Mouse (Mus musculus) CH12.LX (cell line): ENCODE results near the gene Arhgap42. TPM values are rescaled to one million over a fixed set of nuclear protein-coding genes. Genes with fewer than 3 reads are reported as not detected.

ENCODE experiments used
- DNase-seq: peaks from one replicate; pipeline ENCODE4 v3.0.0-alpha.2; 2013; ENCODE audit errors: extremely low read depth
- H3K27ac ChIP-seq: 2 replicates; pipeline ENCODE4 v1.5.1; 2012; ENCODE audit warnings: low read depth, mild to moderate bottlenecking, control low read depth, moderate library complexity; ENCODE audit not compliant: insufficient read depth
- H3K27me3 ChIP-seq: replicated peaks from 2 replicates; pipeline ENCODE3; 2012; ENCODE audit warnings: inconsistent platforms
- H3K36me3 ChIP-seq, 2 experiments: replicated peaks in 1 of 2; 2 replicates each; pipeline versions ENCODE3 to v1.6.1; 2012; ENCODE audit warnings: inconsistent platforms in 1 of 2, low read length in 1 of 2, mild to moderate bottlenecking in 1 of 2, mixed read lengths in 1 of 2, moderate library complexity in 1 of 2; ENCODE audit not compliant: control insufficient read depth in 1 of 2, insufficient read depth in 1 of 2
- H3K4me1 ChIP-seq, 2 experiments: 2 replicates each; pipeline ENCODE4 v1.6.1; 2012; ENCODE audit warnings: inconsistent platforms in 1 of 2, moderate library complexity in 1 of 2; ENCODE audit not compliant: insufficient read depth in 2 of 2, control insufficient read depth in 1 of 2
- H3K4me2 ChIP-seq: 2 replicates; pipeline ENCODE4 v1.6.1; 2012; ENCODE audit warnings: low read depth, mild to moderate bottlenecking, control low read depth; ENCODE audit not compliant: poor library complexity, insufficient read depth, severe bottlenecking
- H3K4me3 ChIP-seq, 3 experiments: fragments of 150-350 bp in 1 of 3; sonication (generic) in 1 of 3; replicated peaks in 1 of 3; 2 replicates each; pipeline versions ENCODE3 to v1.5.1; 2011 to 2012; ENCODE audit warnings: low read depth in 2 of 3, low read length in 2 of 3, mild to moderate bottlenecking in 2 of 3, moderate library complexity in 2 of 3, control low read depth in 1 of 3, improper control_type of control experiment in 1 of 3, inconsistent platforms in 1 of 3, mixed read lengths in 1 of 3; ENCODE audit not compliant: poor library complexity in 1 of 3
- H3K79me2 ChIP-seq: replicated peaks from 2 replicates; pipeline ENCODE4 v1.6.1; 2012; ENCODE audit warnings: mild to moderate bottlenecking, moderate library complexity; ENCODE audit not compliant: control insufficient read depth, poor library complexity, insufficient read depth, severe bottlenecking; ENCODE audit errors: extremely low read depth
- H3K9ac ChIP-seq: 2 replicates; pipeline ENCODE4 v1.6.1; 2012; ENCODE audit warnings: low read depth, mild to moderate bottlenecking, control low read depth, moderate library complexity; ENCODE audit not compliant: insufficient read depth
- H3K9me3 ChIP-seq: replicated peaks from 2 replicates; pipeline ENCODE3; 2012; ENCODE audit warnings: low read length, inconsistent platforms, mixed read lengths
- BHLHE40 ChIP-seq: IDR thresholded peaks from 2 replicates; pipeline ENCODE4 v1.6.1; 2011; ENCODE audit warnings: mild to moderate bottlenecking, low read depth, low read length, improper control_type of control experiment
- ELF1 ChIP-seq: IDR thresholded peaks from 2 replicates; pipeline ENCODE4 v1.6.1; 2014; ENCODE audit warnings: low read depth, mild to moderate bottlenecking, inconsistent platforms, low read length, improper control_type of control experiment
- ETS1 ChIP-seq: conservative IDR thresholded peaks from 2 replicates; pipeline ENCODE4 v1.6.1; 2012; ENCODE audit warnings: low read depth, mild to moderate bottlenecking, inconsistent platforms, low read length, improper control_type of control experiment, moderate library complexity
- GABPA ChIP-seq: IDR thresholded peaks from 2 replicates; pipeline ENCODE4 v1.6.1; 2012; ENCODE audit warnings: low read depth, low read length, improper control_type of control experiment, inconsistent platforms; ENCODE audit not compliant: insufficient replicate concordance
- JUND ChIP-seq: conservative IDR thresholded peaks from 2 replicates; pipeline ENCODE4 v1.6.1; 2011; ENCODE audit warnings: low read depth, low read length, improper control_type of control experiment
- KAT2A ChIP-seq: IDR thresholded peaks from 2 replicates; pipeline ENCODE4 v1.6.1; 2012; ENCODE audit warnings: low read length, improper control_type of control experiment, inconsistent platforms; ENCODE audit not compliant: insufficient replicate concordance
- MEF2A ChIP-seq: IDR thresholded peaks from 2 replicates; pipeline ENCODE4 v1.6.1; 2014; ENCODE audit warnings: low read depth, mild to moderate bottlenecking, inconsistent platforms, low read length, improper control_type of control experiment, borderline replicate concordance
- MXI1 ChIP-seq: IDR thresholded peaks from 2 replicates; pipeline ENCODE4 v1.6.1; 2011; ENCODE audit warnings: mild to moderate bottlenecking, low read depth, low read length, improper control_type of control experiment
- NELFE ChIP-seq: IDR thresholded peaks from 2 replicates; pipeline ENCODE4 v1.6.1; 2011; ENCODE audit warnings: low read depth, low read length, improper control_type of control experiment
- NRF1 ChIP-seq: IDR thresholded peaks from 2 replicates; pipeline ENCODE4 v1.6.1; 2014; ENCODE audit warnings: low read depth, mild to moderate bottlenecking, inconsistent platforms, low read length, improper control_type of control experiment, moderate library complexity
- POLR2AphosphoS2 ChIP-seq: IDR thresholded peaks from 2 replicates; pipeline ENCODE4 v1.6.1; 2011; ENCODE audit warnings: low read depth, low read length, improper control_type of control experiment
- RAD21 ChIP-seq: IDR thresholded peaks from 2 replicates; pipeline ENCODE4 v1.6.1; 2011; ENCODE audit warnings: low read depth, mild to moderate bottlenecking, low read length, improper control_type of control experiment, moderate library complexity
- RCOR1 ChIP-seq: conservative IDR thresholded peaks from 2 replicates; pipeline ENCODE4 v1.6.1; 2012; ENCODE audit warnings: low read depth, mild to moderate bottlenecking, inconsistent platforms, low read length, improper control_type of control experiment
- SMC3 ChIP-seq: IDR thresholded peaks from 2 replicates; pipeline ENCODE4 v1.6.1; 2011; ENCODE audit warnings: low read depth, low read length, improper control_type of control experiment
- UBTF ChIP-seq: IDR thresholded peaks from 2 replicates; pipeline ENCODE4 v1.6.1; 2012; ENCODE audit warnings: low read depth, mild to moderate bottlenecking, inconsistent platforms, low read length, improper control_type of control experiment, moderate library complexity
- USF2 ChIP-seq: conservative IDR thresholded peaks from 2 replicates; pipeline ENCODE4 v1.6.1; 2011; ENCODE audit warnings: low read depth, low read length, improper control_type of control experiment
- ZC3H11A ChIP-seq: IDR thresholded peaks from 2 replicates; pipeline ENCODE4 v1.6.1; 2012; ENCODE audit warnings: low read depth, mild to moderate bottlenecking, inconsistent platforms, low read length, improper control_type of control experiment
- ZKSCAN1 ChIP-seq: IDR thresholded peaks from 2 replicates; pipeline ENCODE4 v1.6.1; 2012; ENCODE audit warnings: low read depth, inconsistent platforms, low read length, improper control_type of control experiment, borderline replicate concordance
- ZMIZ1 ChIP-seq: IDR thresholded peaks from 2 replicates; pipeline ENCODE4 v1.6.1; 2012; ENCODE audit warnings: low read depth, mild to moderate bottlenecking, inconsistent platforms, low read length, improper control_type of control experiment
- dilution Hi-C: fragments of 300-500 bp; cut with MboI; formaldehyde crosslinking; loops from 2 replicates; pipeline ENCODE4 v1.14.3; 2020; ENCODE audit warnings: low sequenced_read_pairs; ENCODE audit not compliant: extremely low pct_unique_long_range_greater_than_20kb, extremely low pct_ligation_motif_present
- in situ Hi-C: fragments of 300-500 bp; cut with MboI; formaldehyde crosslinking; loops from 3 replicates; pipeline ENCODE4 v1.14.3; 2019; ENCODE audit warnings: low sequenced_read_pairs, low pct_ligation_motif_present, low pct_unique_long_range_greater_than_20kb, mixed read lengths
- polyA plus RNA-seq: library from polyadenylated mRNA; unstranded; fragments of >175 nt; gene quantifications from 2 replicates; pipeline ENCODE4 v1.2.1, GENCODE M21; 2012; ENCODE audit warnings: low read depth; ENCODE audit not compliant: insufficient read length
- total RNA-seq, 2 experiments: library from RNA; depleted of rRNA; stranded (reverse); fragments of 300-350 nt in 1 of 2; fragments of >200 nt in 1 of 2; gene quantifications; 2 replicates each; pipeline ENCODE4 v1.2.3; 2012 to 2014

Arhgap42 gene
- total and polyA plus RNA-seq, 3 experiments, result not detected

DNA sequence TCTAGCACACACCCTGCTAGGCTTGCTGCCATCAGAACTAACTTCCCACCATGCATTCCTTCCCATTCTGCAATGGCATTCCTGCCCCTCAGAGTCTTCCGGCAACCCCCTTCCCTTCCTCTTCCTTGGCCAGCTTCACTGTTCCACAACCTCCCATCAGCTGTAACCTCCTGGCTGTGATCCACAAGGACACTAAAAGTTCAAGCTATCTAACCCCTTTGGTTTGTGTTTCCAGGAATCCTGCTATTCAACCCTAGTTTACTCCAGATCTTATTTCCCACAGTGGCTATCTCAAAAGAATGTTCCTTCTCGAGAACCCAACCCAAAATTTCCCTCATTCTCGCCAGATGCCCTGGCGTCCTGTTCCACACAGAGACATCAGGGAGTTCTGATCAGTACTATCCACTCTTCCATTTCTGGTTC lies 73.2 kb downstream of the Arhgap42 start:
- peaks cover 15% of the 10 kb centered on the region for H3K9me3 ChIP-seq
- no peak overlapping the region for H3K9ac ChIP-seq
- no peak for DNase-seq
- in situ Hi-C loops (no loop called here), dilution Hi-C loops (no loop called here)
- TF ChIP-seq POLR2AphosphoS2, result no peak
- H3K4me1 ChIP-seq, result no peaks in the 10 kb centered on the region
- no peak overlapping the region for H3K27ac ChIP-seq
- H3K4me3 ChIP-seq, result no peak overlapping the region
- no peaks in the 10 kb centered on the region for H3K27me3 ChIP-seq
- no peaks in the 10 kb centered on the region for H3K36me3 ChIP-seq
- H3K79me2 ChIP-seq, result no peaks in the 10 kb centered on the region
- no peak overlapping the region for H3K4me2 ChIP-seq

- no peak for DNase-seq
- in situ Hi-C loops (no loop called here), dilution Hi-C loops (no loop called here)
- Histone ChIP-seq H3K4me3 (no peak overlapping the region), H3K9ac (no peak overlapping the region), H3K36me3 (no peaks in the 10 kb centered on the region), H3K27ac (no peak overlapping the region), H3K9me3 (peaks cover 8% of the 10 kb centered on the region), H3K4me1 (no peaks in the 10 kb centered on the region), H3K4me2 (no peak overlapping the region), H3K27me3 (no peaks in the 10 kb centered on the region), H3K79me2 (no peaks in the 10 kb centered on the region)
- TF ChIP-seq ZKSCAN1 (no peak), JUND (no peak), RCOR1 (no peak), NRF1 (no peak), USF2 (no peak), KAT2A (no peak), ZC3H11A (no peak), RAD21 (no peak), ETS1 (no peak), UBTF (no peak), ELF1 (no peak), SMC3 (no peak), MEF2A (no peak), NELFE (no peak), GABPA (no peak), BHLHE40 (no peak), MXI1 (no peak), ZMIZ1 (no peak)
These were observed 78.2 kb downstream of the Arhgap42 start for GRCm38 (mm10) chr9:9160736-9161135.
